ENCODE assay signal across 10 mouse cellular contexts in genomic region chr13:53948056-53948455, GRCm38 (mm10).
DNase-seq lines count a peak whose midpoint lies in the region; ATAC-seq lines count a peak whose summit lies in the region.
"Had no signal": no experiment of that assay in that cellular context is flagged by ENCODE, and none has a peak within 500 bp of the region (broad histone marks: within the 10 kb centered on the region; RNA-seq: fewer than 3 reads in every experiment).

No protein-coding gene starts in this region.

- WGBS in kidney, embryonic 15.5 days: 0% methylated on average over 4 of the region's 4 CpGs

- DNase-seq in adrenal gland, postnatal 10 days: peak; percentile 59
- no peak for DNase-seq in adrenal gland, postnatal 4 days (ENCODE audit: low spot score in 2 of 2)
- peak; percentile 72 for DNase-seq in kidney, postnatal 10 days
- peak; percentile 61 for DNase-seq in NIH3T3 (ENCODE audit: low read depth)
- DNase-seq in hindlimb bud, embryonic 11.5 days (ENCODE audit: extremely low spot score, low read depth, low spot score): peak; percentile 35
- DNase-seq in thymus, postnatal 25 days: no peak
- DNase-seq: cerebellum, postnatal 25 days had no signal

- H3K36me3 ChIP-seq in kidney, embryonic 15.5 days: no peaks in the 10 kb centered on the region
- H3K36me3 ChIP-seq: liver, embryonic 15.5 days had no signal

- H3K4me3 ChIP-seq in kidney, embryonic 15.5 days (replicated peaks): no peak overlapping the region
- H3K4me3 ChIP-seq: liver, embryonic 15.5 days had no signal

- H3K9ac ChIP-seq in kidney, embryonic 15.5 days: no peak overlapping the region
- H3K9ac ChIP-seq: liver, embryonic 15.5 days had no signal

- no peaks in the 10 kb centered on the region for H3K9me3 ChIP-seq in kidney, embryonic 15.5 days (replicated peaks)
- H3K9me3 ChIP-seq: liver, embryonic 15.5 days had no signal

- H3K4me1 ChIP-seq in kidney, embryonic 15.5 days: no peaks in the 10 kb centered on the region
- H3K4me1 ChIP-seq: liver, embryonic 15.5 days had no signal

- no peak for ATAC-seq in kidney, embryonic 15.5 days (replicated peaks; ENCODE audit: low FRiP score)
- no peak; the same call in 1 of the 2 replicates for ATAC-seq in frontal cortex, adult (ENCODE audit: low TSS enrichment)

- no peak overlapping the region for H3K27ac ChIP-seq in kidney, embryonic 15.5 days
- H3K27ac ChIP-seq: liver, embryonic 15.5 days had no signal

- H3K4me2 ChIP-seq in kidney, embryonic 15.5 days: no peak overlapping the region
- H3K4me2 ChIP-seq: liver, embryonic 15.5 days had no signal

- no peaks in the 10 kb centered on the region for H3K27me3 ChIP-seq in kidney, embryonic 15.5 days
- H3K27me3 ChIP-seq: liver, embryonic 15.5 days had no signal

Comparison
In these comparisons a context has a peak if more than half of its experiments do, and no peak if none do; other contexts are left out.
1. DNase-seq: peak in adrenal gland, postnatal 10 days (single experiment), kidney, postnatal 10 days (single experiment), NIH3T3 (single experiment) and hindlimb bud, embryonic 11.5 days (single experiment); none in adrenal gland, postnatal 4 days (0 of 2) and thymus, postnatal 25 days (single experiment).